Mouse (Mus musculus) 3134 (cell line): ENCODE results near the gene Ncoa5.

Source experiments
- DNase-seq: peaks from one replicate; pipeline ENCODE4 v3.0.0-alpha.2; 2011; ENCODE audit warnings: low spot score; ENCODE audit not compliant: insufficient read length; ENCODE audit errors: extremely low read depth

Gene Ncoa5

DNA sequence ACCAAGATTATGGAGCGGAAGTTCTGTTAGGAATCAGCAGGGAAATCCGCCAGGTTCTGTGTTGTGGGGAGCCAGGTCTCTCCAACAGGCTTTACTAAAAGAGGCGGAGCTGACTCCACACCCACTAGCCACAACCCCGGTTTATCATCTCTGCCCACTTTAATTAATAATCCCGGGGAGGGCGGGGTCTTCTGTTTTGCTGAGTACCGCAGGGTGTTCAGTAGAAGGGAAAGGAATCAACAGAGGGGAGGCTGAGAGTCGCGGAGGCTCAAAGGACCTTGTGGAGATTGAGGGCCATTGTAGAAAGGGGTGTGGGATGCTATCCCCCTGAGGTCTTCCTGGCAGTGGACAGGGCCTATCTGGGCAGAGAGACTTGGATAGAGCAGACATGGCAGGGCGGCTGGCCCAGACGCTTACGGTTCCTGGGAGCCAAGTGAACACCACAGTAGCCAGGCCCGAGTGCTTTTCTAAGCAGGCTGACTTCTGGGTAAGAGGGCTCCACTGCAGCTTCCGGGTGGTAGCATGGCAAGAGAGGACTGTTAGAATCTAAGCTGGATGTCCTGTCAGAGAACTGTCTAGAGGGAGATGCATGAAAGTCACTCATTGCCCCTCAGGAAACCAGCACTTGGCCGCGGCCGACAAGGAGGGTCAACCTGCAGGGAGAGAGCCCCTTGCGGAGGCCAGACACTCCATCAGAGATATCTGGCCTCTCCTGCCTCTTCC lies 16.3 kb upstream of the Ncoa5 start:
- DNase-seq: no peak

GRCm38 (mm10) chr2:165049044-165049443 lies 14.4 kb upstream of the Ncoa5 start:
- DNase-seq: no peak

GRCm38 (mm10) chr2:165043729-165044128 lies 9.1 kb upstream of the Ncoa5 start:
- no peak for DNase-seq

- DNase-seq: no peak
These were observed 8.5 kb upstream of the Ncoa5 start for GRCm38 (mm10) chr2:165043090-165043636.

DNA sequence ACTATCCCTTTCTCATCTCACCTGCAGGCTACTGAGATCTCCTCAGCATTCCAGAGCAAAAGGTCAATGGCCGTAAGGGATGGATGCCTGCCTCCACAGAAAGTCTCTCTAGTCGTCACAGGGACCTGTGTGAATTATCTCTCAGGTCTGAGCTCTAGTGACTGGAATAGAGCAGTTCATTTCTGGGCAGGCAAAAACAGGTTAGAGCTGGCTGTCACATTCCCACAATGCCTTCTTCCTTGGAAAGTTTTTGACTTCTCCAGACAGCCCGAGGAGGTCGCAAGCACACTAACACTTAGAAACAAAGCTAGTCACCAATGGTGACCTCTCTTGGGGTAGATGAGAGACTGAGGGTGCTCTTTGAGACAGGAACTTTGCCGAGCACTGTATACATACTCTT lies 7.5 kb upstream of the Ncoa5 start:
- DNase-seq: no peak

GRCm38 (mm10) chr2:165037415-165037814 lies 2.7 kb upstream of the Ncoa5 start:
- no peak for DNase-seq

- no peak for DNase-seq
These were observed 378 bp upstream of the Ncoa5 start for GRCm38 (mm10) chr2:165035058-165035431.

DNA sequence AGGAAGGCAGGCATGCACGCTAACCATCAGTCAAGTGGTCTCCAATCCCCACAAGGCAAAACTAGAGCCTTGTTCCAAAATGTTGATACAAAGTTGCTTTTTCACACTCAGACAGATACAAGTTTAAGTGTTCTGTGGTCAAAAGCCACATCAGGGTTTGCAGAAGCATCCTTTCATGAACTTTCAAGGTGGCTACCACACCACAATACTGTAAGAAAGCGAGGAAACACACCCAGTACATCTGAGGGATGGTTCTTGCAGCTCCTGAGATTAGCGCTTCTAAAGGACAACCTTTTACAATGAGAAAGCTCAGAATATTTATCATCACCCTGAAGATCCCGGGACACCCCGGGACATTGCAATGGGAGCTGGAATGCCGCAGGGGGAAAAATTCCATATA lies 1.4 kb downstream of the Ncoa5 start:
- DNase-seq: no peak

GRCm38 (mm10) chr2:165032533-165032932 lies 2.1 kb downstream of the Ncoa5 start:
- no peak for DNase-seq

- no peak for DNase-seq
These were observed 7.5 kb downstream of the Ncoa5 start for GRCm38 (mm10) chr2:165027163-165027562.

DNA sequence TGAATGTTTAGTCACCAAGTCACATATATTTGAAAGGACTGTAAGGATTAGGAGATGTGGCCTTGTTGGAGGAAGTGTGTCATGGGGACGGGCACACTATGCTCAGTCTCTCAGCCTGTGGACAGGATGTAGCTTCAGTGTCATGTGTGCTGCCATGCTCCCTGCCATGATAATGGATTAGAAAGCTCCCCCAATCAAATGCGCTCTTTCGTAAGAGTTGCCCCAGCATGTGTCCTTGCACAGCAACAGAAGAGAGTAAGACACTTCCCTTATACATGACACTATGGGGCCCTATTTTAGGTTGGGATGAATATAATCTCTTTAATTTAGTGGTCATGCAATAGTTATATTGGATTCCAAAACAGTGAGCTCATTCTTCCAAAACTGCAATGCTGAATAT lies 14.2 kb downstream of the Ncoa5 start:
- no peak for DNase-seq

- no peak for DNase-seq
These were observed 19.7 kb downstream of the Ncoa5 start for GRCm38 (mm10) chr2:165014935-165015334.

DNA sequence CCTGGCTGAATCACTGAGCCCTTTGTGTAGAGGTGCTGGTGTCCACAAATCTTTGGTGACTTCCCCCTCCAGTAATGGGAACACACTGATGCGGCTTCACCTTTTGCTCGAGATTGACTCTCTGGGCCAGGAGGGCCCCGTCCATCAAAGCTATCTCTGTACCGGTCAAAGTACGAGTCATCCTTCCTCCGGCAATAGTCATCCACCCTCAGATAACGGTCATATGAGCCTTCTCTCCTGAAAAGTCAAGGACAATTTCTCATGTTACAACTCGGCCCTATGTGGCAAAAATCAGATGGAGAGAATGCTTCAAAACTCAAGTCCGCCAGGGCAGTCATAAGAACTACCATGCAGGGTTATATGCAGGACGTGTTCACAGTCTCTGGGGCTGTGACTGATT lies 24.3 kb downstream of the Ncoa5 start:
- no peak for DNase-seq

- DNase-seq: no peak
These were observed 25.1 kb downstream of the Ncoa5 start for GRCm38 (mm10) chr2:165009581-165009980.

GRCm38 (mm10) chr2:165009161-165009560 lies 25.5 kb downstream of the Ncoa5 start:
- no peak for DNase-seq

DNA sequence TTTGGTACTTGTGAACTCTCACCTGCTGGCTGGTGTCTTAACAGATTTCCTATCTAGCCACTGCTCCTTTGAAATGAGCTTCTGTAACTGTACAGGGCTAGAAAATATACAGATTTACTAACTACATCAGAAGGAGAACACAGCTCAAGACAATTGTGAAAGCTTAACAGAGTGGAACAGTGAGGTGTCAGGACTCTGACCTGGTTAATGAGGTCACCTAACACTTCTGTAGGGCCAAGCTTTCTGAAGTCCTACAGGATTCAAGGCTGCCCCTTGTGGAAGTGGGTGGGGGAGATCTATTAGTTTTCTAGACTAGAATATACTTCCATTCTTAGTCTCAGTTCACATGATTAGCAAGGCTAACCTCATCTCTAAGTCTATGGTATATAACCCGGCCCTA lies 26.7 kb downstream of the Ncoa5 start:
- no peak for DNase-seq

GRCm38 (mm10) chr2:165006813-165007212 lies 27.9 kb downstream of the Ncoa5 start:
- no peak for DNase-seq

DNA sequence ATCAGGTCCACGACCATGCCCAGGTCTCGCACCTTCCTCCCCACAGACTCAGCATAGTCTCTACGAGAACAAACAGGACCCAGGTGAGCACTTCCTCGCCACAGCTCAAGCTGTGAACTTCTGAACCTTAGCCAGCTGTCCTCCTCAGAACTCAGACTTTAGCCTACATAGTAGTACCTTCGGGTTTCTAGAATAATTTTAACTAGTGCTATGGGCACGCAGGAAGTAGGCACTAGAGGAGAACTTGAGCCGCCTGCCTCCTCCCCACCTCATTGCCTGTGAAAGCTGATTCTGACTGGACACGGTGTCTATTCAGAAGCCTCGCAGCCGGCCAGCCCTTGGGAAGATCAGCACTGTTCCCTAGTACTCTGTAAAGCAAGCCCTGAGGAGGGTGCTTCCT lies 30.4 kb downstream of the Ncoa5 start:
- no peak for DNase-seq

DNA sequence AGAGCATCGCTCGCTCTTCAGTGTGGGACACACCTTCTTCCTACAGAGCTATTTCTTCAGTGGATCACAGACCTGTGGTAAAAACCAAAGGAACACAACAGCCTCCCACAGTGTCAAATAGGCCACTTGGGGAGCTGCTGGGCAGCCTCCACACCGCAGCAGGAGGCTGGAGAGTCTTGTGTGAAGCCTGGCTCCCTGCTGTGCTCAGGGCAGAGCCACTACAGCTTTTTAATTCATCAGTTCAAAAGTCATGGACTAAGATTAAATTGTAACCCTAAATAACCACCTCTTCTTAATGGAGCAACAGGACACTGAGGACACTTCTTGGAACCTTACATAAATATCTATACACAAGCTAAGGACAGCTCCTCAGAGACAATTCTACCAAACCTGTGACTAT lies 31.6 kb downstream of the Ncoa5 start:
- DNase-seq: no peak

- no peak for DNase-seq
These were observed 32.7 kb downstream of the Ncoa5 start for GRCm38 (mm10) chr2:165001958-165002357.

- peak; percentile 28 for DNase-seq
These were observed 36.8 kb downstream of the Ncoa5 start for GRCm38 (mm10) chr2:164997721-164998428.
